Mouse (Mus musculus) spleen, adult 2 months (tissue): Measurements from ENCODE around the gene Cabs1.

Experiments
- CTCF ChIP-seq: fragments of 200-500 bp; IDR thresholded peaks from 2 replicates; pipeline ENCODE4 v1.5.1; 2011; ENCODE audit warnings: mild to moderate bottlenecking, inconsistent platforms; ENCODE audit not compliant: insufficient read depth, insufficient read length, insufficient replicate concordance; ENCODE audit errors: extremely low read depth
- POLR2A ChIP-seq: fragments of 200-500 bp; IDR thresholded peaks from 2 replicates; pipeline ENCODE4 v1.6.1; 2011; ENCODE audit warnings: low read depth, low read length, inconsistent platforms

GRCm38 (mm10) chr5:87940752-87941151 lies 38.5 kb upstream of the Cabs1 start:
- no peak for TF ChIP-seq POLR2A
- TF ChIP-seq CTCF = no peak
